Mouse (Mus musculus) forebrain, embryonic 12.5 days (tissue): Measurements from ENCODE around the gene Trim38. TPM values are rescaled to one million over a fixed set of nuclear protein-coding genes. Genes with fewer than 3 reads are reported as not detected.
"Not testable (repeated sequence)": the region's sequence is repeated elsewhere in the genome, so short reads cannot be mapped to it uniquely, and the experiment has no call there.

Experiments used
- ATAC-seq: fragments of 200-750 bp; cut with Nextera tagmentation; 2 replicates; pipeline ENCODE4 v1.8.0; 2017; ENCODE audit warnings: moderate TSS enrichment; ENCODE audit not compliant: low FRiP score
- H3K27ac ChIP-seq: fragments of 300-500 bp; sonication (generic); 2 replicates; pipeline ENCODE4 v1.5.1; 2016; ENCODE audit warnings: mild to moderate bottlenecking
- H3K27me3 ChIP-seq: fragments of 300-500 bp; sonication (generic); 2 replicates; pipeline ENCODE4 v1.6.1; 2016; ENCODE audit warnings: mild to moderate bottlenecking
- H3K36me3 ChIP-seq: fragments of 300-500 bp; sonication (generic); replicated peaks from 2 replicates; pipeline ENCODE4 v1.6.1; 2016; ENCODE audit warnings: mild to moderate bottlenecking
- H3K4me1 ChIP-seq: fragments of 300-500 bp; sonication (generic); 2 replicates; pipeline ENCODE4 v1.6.1; 2016
- H3K4me2 ChIP-seq: fragments of 300-500 bp; sonication (generic); 2 replicates; pipeline ENCODE4 v1.6.1; 2016; ENCODE audit warnings: mild to moderate bottlenecking, moderate library complexity
- H3K4me3 ChIP-seq: fragments of 300-500 bp; sonication (generic); replicated peaks from 2 replicates; pipeline ENCODE4 v1.5.1; 2016; ENCODE audit warnings: mild to moderate bottlenecking
- H3K9ac ChIP-seq: fragments of 300-500 bp; sonication (generic); 2 replicates; pipeline ENCODE4 v1.6.1; 2016; ENCODE audit warnings: mild to moderate bottlenecking
- H3K9me3 ChIP-seq: fragments of 300-500 bp; sonication (generic); 2 replicates; pipeline ENCODE4 v1.6.1; 2016
- WGBS: fragments of 180-500 bp; shearing (Covaris S2); methylation state at CpG from one replicate; pipeline ENCODE4 v1.1.7; 2016; 5-methylcytosine and 5-hydroxymethylcytosine counted together
- polyA plus RNA-seq: library from polyadenylated mRNA; unstranded; fragments of >200 nt; fragmentation: Nextera tagmentation; extraction: Ambion mirVana; gene quantifications from 2 replicates; pipeline ENCODE4 v1.2.1, GENCODE M21; 2016

The Trim38 gene
- polyA plus RNA-seq, 1 experiment from 2014 or later = not detected

DNA sequence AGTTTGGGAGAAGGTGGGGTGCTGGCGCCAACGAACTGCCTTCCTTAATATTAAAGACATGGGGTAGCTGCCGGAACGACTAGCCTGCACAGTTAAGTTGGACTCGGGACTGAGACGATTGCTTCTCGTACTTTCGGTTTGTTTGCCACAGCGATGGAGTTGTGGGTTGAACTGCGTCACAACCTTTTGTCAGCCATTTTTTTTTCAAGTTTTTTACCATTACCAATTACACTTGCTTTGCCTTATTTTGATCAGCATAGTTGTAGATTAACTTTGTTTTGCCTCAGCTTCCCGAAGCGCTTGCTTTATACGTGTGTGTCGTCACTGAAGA is 29.8 kb upstream of the Trim38 start:
- no peaks in the 10 kb centered on the region for H3K27me3 ChIP-seq
- H3K27ac ChIP-seq = peak overlapping the region; percentile 99
- peaks cover 31% of the 10 kb centered on the region for H3K4me1 ChIP-seq
- H3K9ac ChIP-seq = peak overlapping the region; percentile 90
- no peaks in the 10 kb centered on the region for H3K36me3 ChIP-seq
- H3K4me3 ChIP-seq = peak overlapping the region; percentile 58
- under 1% methylated on average over 14 of the region's 14 CpGs for WGBS
- H3K9me3 ChIP-seq = no peaks in the 10 kb centered on the region
- ATAC-seq = no peak
- peak overlapping the region; percentile 95 for H3K4me2 ChIP-seq

GRCm38 (mm10) chr13:23740256-23740840 is 29.4 kb upstream of the Trim38 start:
- Histone ChIP-seq H3K27ac (peak overlapping the region; percentile 99), H3K4me3 (peak overlapping the region; percentile 58), H3K9me3 (no peaks in the 10 kb centered on the region), H3K4me2 (peak overlapping the region; percentile 95), H3K27me3 (no peaks in the 10 kb centered on the region), H3K36me3 (no peaks in the 10 kb centered on the region), H3K4me1 (peaks cover 31% of the 10 kb centered on the region), H3K9ac (peak overlapping the region; percentile 90)
- WGBS = 41% methylated on average over 13 of the region's 13 CpGs
- ATAC-seq = no peak

DNA sequence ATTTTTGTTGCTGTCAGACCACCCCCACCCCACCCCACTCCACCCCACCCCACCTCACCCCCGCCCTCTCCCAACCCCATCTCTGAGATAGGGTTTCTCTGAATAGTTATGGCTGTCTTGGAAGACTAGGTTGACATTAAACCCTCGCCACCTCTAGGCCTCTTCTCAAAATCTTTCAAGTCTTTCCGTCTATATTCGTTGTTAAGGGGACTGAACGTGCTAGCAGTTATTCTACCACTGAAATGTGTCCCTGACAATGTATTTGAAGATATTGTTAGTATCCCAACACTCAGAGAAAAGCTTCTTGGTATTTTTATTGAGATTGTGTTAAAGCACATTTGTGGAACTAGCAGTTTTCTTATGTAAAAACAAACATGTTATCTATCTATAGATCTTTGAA is 28.8 kb upstream of the Trim38 start:
- H3K27ac ChIP-seq = peak overlapping the region; percentile 99
- peak overlapping the region; percentile 58; the same call in 1 of the 2 replicates for H3K4me3 ChIP-seq
- H3K4me1 ChIP-seq = peaks cover 31% of the 10 kb centered on the region
- H3K36me3 ChIP-seq = no peaks in the 10 kb centered on the region
- peak overlapping the region; percentile 95 for H3K4me2 ChIP-seq
- H3K27me3 ChIP-seq = no peaks in the 10 kb centered on the region
- 68% methylated on average over 5 of the region's 5 CpGs for WGBS
- H3K9me3 ChIP-seq = no peaks in the 10 kb centered on the region
- H3K9ac ChIP-seq = no peak overlapping the region
- ATAC-seq = no peak

DNA sequence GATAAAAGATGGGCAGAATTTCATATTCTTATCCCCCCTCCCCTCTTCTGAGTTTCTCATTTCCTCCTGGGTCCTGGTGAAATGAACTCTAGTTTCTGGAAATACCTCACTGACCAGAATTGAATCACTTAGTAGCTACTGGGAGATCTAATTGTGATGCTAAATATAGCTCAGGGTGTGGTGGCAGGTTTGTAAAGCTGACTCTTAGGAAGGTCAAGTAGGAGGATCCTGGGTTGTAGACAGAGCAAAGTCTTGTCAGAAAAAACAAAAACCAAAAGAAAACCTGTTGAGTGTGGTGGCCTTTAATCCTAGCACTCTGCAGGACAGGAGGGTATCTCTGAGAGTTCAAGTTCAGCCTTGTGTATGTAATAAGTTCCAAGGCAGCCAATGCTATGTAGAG is 27.7 kb upstream of the Trim38 start:
- H3K27ac ChIP-seq = no peak overlapping the region
- H3K9me3 ChIP-seq = no peaks in the 10 kb centered on the region
- H3K27me3 ChIP-seq = no peaks in the 10 kb centered on the region
- no peak overlapping the region for H3K4me2 ChIP-seq
- H3K4me1 ChIP-seq = peaks cover 31% of the 10 kb centered on the region
- no peak overlapping the region for H3K4me3 ChIP-seq
- H3K9ac ChIP-seq = no peak overlapping the region
- no peak for ATAC-seq
- no peaks in the 10 kb centered on the region for H3K36me3 ChIP-seq

DNA sequence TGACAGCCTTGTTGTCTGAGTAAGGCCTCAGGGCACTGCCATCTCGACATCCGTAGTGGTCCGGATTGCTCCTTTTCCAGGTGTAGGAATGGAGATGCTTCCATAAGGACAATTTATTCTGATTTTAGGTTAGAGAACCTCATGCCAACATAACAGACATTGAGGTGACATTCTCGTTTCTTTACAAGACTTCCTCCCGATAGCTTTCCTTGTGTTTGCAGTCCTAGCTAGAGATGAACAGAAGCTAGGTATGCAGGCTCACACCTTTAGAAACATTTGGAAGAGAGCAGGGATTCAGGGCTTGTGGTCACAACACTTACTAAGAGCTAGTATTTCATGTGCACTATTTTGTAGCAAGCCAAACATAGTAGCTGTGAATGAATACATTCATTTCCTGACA is 26.5 kb upstream of the Trim38 start:
- Histone ChIP-seq H3K4me1 (peaks cover 34% of the 10 kb centered on the region), H3K27ac (0 out of 2 replicates have a peak overlapping the region, but pooled peaks have one; percentile 53), H3K36me3 (no peaks in the 10 kb centered on the region), H3K4me2 (no peak overlapping the region), H3K9me3 (no peaks in the 10 kb centered on the region), H3K4me3 (no peak overlapping the region), H3K27me3 (no peaks in the 10 kb centered on the region), H3K9ac (no peak overlapping the region)
- no peak for ATAC-seq
- WGBS = 88% methylated on average over 5 of the region's 5 CpGs

DNA sequence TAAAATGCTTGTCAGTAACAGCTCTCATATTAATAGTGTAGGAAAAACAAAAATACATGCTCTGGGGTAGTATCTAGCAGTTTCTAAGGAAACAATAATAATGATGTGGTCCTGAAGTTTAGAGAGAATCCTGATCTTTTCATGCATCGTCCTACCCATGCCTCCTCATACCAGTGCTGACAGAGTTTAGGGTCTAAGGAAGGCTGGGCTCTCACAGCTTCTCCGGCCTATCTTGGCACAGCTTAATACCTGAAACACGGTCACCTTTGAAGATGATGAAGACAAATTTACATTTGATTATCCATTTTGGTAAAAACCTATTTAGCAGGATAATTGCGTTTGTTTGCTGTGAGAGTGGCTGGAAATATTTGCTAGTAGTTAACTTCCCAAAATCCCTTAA is 25.8 kb upstream of the Trim38 start:
- peak overlapping the region; percentile 99 for H3K27ac ChIP-seq
- 44% methylated on average over 4 of the region's 4 CpGs for WGBS
- peaks cover 34% of the 10 kb centered on the region for H3K4me1 ChIP-seq
- H3K27me3 ChIP-seq = no peaks in the 10 kb centered on the region
- H3K9me3 ChIP-seq = no peaks in the 10 kb centered on the region
- no peak for ATAC-seq
- peak overlapping the region; percentile 45 for H3K4me3 ChIP-seq
- H3K9ac ChIP-seq = peak overlapping the region; percentile 64; the same call in 1 of the 2 replicates
- H3K36me3 ChIP-seq = no peaks in the 10 kb centered on the region
- H3K4me2 ChIP-seq = peak overlapping the region; percentile 63

- H3K4me1 ChIP-seq = peaks cover 29% of the 10 kb centered on the region
- no peaks in the 10 kb centered on the region for H3K27me3 ChIP-seq
- H3K4me2 ChIP-seq = peak overlapping the region; percentile 63
- H3K9ac ChIP-seq = peak overlapping the region; percentile 64
- H3K27ac ChIP-seq = peak overlapping the region; percentile 99
- under 1% methylated on average over 15 of the region's 36 CpGs for WGBS
- no peaks in the 10 kb centered on the region for H3K9me3 ChIP-seq
- ATAC-seq = no peak
- H3K36me3 ChIP-seq = no peaks in the 10 kb centered on the region
- peak overlapping the region; percentile 45 for H3K4me3 ChIP-seq
Observed at GRCm38 (mm10) chr13:23744421-23745380, 25.0 kb upstream of the Trim38 start.

DNA sequence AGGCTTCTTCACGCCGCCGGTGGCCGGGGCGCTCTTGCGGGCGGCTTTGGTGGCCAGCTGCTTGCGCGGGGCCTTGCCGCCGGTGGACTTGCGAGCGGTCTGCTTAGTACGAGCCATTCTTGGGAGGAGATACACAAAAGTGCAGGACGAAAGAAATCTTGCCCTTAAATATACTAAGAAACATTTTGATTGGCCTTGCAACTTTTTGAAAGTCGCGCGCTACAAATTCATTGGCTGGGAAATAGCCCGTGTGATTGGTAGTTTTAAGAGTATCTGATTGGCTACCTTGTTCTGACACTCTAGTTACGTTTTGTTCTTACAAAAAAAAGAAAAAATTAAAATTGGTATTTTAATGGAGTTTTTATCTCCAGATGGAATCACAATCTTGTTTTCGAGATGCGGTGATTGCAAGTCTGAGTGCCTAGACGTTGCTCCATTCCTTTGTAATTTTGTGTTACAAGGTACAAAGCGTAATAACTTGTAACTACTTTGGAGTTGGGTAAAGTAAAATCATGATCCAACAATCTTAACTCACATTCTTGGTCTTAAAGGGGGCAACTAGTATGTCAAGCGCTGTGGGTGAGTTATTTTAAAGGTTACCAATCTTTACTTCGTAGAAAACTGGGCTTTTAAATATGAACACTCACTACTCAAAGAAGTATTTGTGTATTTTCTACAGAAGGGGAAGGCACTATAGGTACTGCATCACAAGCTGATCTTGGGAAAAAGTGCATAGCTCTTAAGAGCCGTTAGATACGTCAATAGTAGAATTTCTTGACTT is 24.1 kb upstream of the Trim38 start, which contains the start of gene Hist1h3c:
TSS of gene Hist1h3c (minus strand) at position 222 of the 781 bp plus-strand sequence.
- WGBS = under 1% methylated on average over 26 of the region's 28 CpGs
- peak; percentile 72 for ATAC-seq

GRCm38 (mm10) chr13:23746201-23747080 is 23.3 kb upstream of the Trim38 start, which contains the start of gene Hist1h2bb:
Gene Hist1h2bb, plus strand, starts transcription at chr13:23746734.
- peak; percentile 92 for ATAC-seq
- WGBS = under 1% methylated on average over 40 of the region's 58 CpGs

More for the DNA sequence above, 24.1 kb upstream of the Trim38 start, which contains the start of gene Hist1h3c:
- Histone ChIP-seq H3K36me3 (no peaks in the 10 kb centered on the region), H3K27me3 (no peaks in the 10 kb centered on the region), H3K4me2 (peak within 1 kb of the TSS; percentile 63), H3K9me3 (no peaks in the 10 kb centered on the region), H3K27ac (peak within 1 kb of the TSS; percentile 99), H3K9ac (peak within 1 kb of the TSS; percentile 75), H3K4me3 (peak within 1 kb of the TSS; percentile 45), H3K4me1 (peaks cover 21% of the 10 kb centered on the region)

DNA sequence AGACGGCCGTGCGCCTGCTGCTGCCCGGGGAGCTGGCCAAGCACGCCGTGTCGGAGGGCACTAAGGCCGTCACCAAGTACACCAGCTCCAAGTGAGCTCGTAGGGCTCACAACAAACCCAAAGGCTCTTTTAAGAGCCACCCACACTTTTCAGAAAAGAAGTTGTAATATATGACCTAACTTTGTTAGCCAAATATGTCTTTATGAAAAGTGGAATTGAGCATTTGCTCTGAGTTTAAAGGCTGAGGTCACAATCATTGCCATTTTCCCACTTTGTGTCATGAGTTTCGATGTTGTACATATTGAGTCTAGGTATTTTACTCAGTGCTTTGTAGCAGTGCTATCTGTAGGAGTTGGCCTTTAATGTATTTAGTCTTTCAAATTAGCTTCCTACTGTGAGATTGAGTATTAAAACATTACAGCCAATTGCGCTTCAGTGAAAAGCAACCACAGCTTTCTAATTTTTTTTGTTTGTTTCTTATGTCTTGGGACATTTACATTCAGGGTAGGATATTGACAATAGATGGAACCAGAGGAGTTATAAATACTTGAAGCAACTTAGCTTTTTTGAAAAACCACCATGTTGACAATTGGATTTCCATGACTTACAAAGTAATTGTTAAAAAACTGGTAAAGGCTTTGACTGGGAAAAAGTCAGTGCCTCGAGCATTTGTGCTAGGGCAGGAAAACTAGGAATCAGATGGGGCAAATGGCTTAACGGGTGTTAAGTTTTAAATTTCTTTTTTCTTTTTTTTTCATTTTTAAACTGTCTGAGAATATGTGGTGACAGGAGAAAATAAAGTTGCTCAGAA is 22.4 kb upstream of the Trim38 start:
- Histone ChIP-seq H3K36me3 (no peaks in the 10 kb centered on the region), H3K9ac (peak overlapping the region; percentile 58), H3K4me1 (peaks cover 17% of the 10 kb centered on the region), H3K27me3 (no peaks in the 10 kb centered on the region), H3K4me2 (peak overlapping the region; percentile 63), H3K9me3 (no peaks in the 10 kb centered on the region), H3K4me3 (peak overlapping the region; percentile 45), H3K27ac (peak overlapping the region; percentile 99)
- 1% methylated on average over 11 of the region's 13 CpGs for WGBS
- no peak for ATAC-seq

More at GRCm38 (mm10) chr13:23746201-23747080, 23.3 kb upstream of the Trim38 start, which contains the start of gene Hist1h2bb:
- Histone ChIP-seq H3K4me2 (peak within 1 kb of the TSS; percentile 63), H3K9ac (peak within 1 kb of the TSS; percentile 75), H3K4me3 (peak within 1 kb of the TSS; percentile 45), H3K4me1 (peaks cover 17% of the 10 kb centered on the region), H3K27ac (peak within 1 kb of the TSS; percentile 99)
- not testable (repeated sequence) for H3K36me3 ChIP-seq, H3K9me3 ChIP-seq, H3K27me3 ChIP-seq
